Mouse (Mus musculus): ENCODE data around the gene Amelx.

DNA sequence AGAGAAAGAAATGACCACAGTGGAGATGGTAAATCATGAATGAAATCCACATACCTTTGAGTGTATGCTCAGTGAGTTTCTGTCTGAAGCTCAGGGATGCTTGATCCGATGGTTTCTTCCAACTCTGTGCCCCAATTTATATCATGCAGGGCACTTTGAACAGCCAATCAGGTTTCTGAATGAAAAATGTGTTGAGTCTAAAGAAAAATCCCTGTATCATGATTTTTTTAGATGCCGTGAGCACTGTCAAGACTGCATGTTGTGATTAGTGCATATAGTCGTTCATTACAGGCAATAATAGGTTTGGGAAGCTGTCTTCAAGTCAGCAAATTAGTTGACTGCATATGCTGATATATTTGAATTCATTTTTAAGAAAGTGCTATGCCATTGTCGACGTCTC, at the start of gene Amelx:
- TF ChIP-seq CTCF (IDR thresholded peaks at IDR 0.05; ENCODE audit: borderline replicate concordance, control insufficient read depth, extremely low read depth, insufficient read depth, low read length, poor library complexity) (no peak), POLR2A (IDR thresholded peaks at IDR 0.05; ENCODE audit: control insufficient read depth, extremely low read depth, insufficient read depth, low read length, poor library complexity) (no peak)
